Mouse (Mus musculus) bone marrow, adult 2 months (tissue): Measurements from ENCODE around the gene Cdcp2. TPM values are rescaled to one million over a fixed set of nuclear protein-coding genes. Genes with fewer than 3 reads are reported as not detected.

ENCODE experiments used
- H3K27ac ChIP-seq: fragments of 200-500 bp; 2 replicates; pipeline ENCODE4 v1.5.1; 2012; ENCODE audit warnings: low read depth, mild to moderate bottlenecking, control low read depth, inconsistent platforms, low read length; ENCODE audit not compliant: control insufficient read depth, poor library complexity, insufficient read depth
- H3K4me1 ChIP-seq: fragments of 200-500 bp; 2 replicates; pipeline ENCODE4 v1.6.1; 2011; ENCODE audit warnings: low read length; ENCODE audit not compliant: control insufficient read depth, insufficient read depth
- H3K4me3 ChIP-seq: fragments of 200-500 bp; replicated peaks from 2 replicates; pipeline ENCODE3; 2011; ENCODE audit warnings: mild to moderate bottlenecking, low read depth, low read length, control low read depth; ENCODE audit not compliant: control insufficient read depth
- CTCF ChIP-seq: fragments of 200-500 bp; IDR thresholded peaks from 2 replicates; pipeline ENCODE4 v1.5.1; 2011; ENCODE audit warnings: low read length, control low read depth; ENCODE audit not compliant: control insufficient read depth, insufficient read depth
- POLR2A ChIP-seq: fragments of 200-500 bp; IDR thresholded peaks from 2 replicates; pipeline ENCODE4 v1.6.1; 2011; ENCODE audit warnings: low read depth, mild to moderate bottlenecking, control low read depth, low read length, borderline replicate concordance; ENCODE audit not compliant: control insufficient read depth
- WGBS: fragments of 180-500 bp; shearing (Covaris S2); methylation state at CpG from one replicate; pipeline ENCODE4 v1.1.7; 2018; 5-methylcytosine and 5-hydroxymethylcytosine counted together
- polyA plus RNA-seq: library from polyadenylated mRNA; stranded (reverse); fragments of >200 nt; gene quantifications from 2 replicates; pipeline ENCODE4 v1.2.4, GENCODE M21; 2011; ENCODE audit warnings: low replicate concordance; ENCODE audit not compliant: missing spikeins, insufficient read depth, insufficient read length

The Cdcp2 gene
- polyA plus RNA-seq, 1 experiment = not detected

GRCm38 (mm10) chr4:107063214-107063613 lies 33.5 kb upstream of the Cdcp2 start:
- Histone ChIP-seq H3K4me1 (peaks cover 1% of the 10 kb centered on the region; the same call in 1 of the 2 replicates), H3K27ac (no peak overlapping the region), H3K4me3 (no peak overlapping the region)
- TF ChIP-seq POLR2A (no peak), CTCF (no peak)
- 80% methylated on average over 3 of the region's 3 CpGs for WGBS

- peaks cover 1% of the 10 kb centered on the region; the same call in 1 of the 2 replicates for H3K4me1 ChIP-seq
- 76% methylated on average over 5 of the region's 5 CpGs for WGBS
- H3K27ac ChIP-seq = no peak overlapping the region
- no peak overlapping the region for H3K4me3 ChIP-seq
- TF ChIP-seq POLR2A = no peak
- TF ChIP-seq CTCF = no peak
Measured at GRCm38 (mm10) chr4:107064394-107065098, 32.1 kb upstream of the Cdcp2 start.

- Histone ChIP-seq H3K4me1 (peaks cover 1% of the 10 kb centered on the region; the same call in 1 of the 2 replicates), H3K4me3 (peak within 1 kb of the TSS; percentile 99), H3K27ac (peak within 1 kb of the TSS; percentile 47; the same call in 1 of the 2 replicates)
- TF ChIP-seq CTCF (no peak), POLR2A (peak; percentile 60; the same call in 1 of the 2 replicates)
- under 1% methylated on average over 60 of the region's 60 CpGs for WGBS
Measured at GRCm38 (mm10) chr4:107066252-107067124, 30.2 kb upstream of the Cdcp2 start, which contains the start of the genes Mrpl37 and Cyb5rl. TSS of gene Mrpl37 (minus strand) at chr4:107066868. TSS of gene Cyb5rl (plus strand) at chr4:107066988.

GRCm38 (mm10) chr4:107067151-107067840 lies 29.4 kb upstream of the Cdcp2 start:
- peak overlapping the region; percentile 99 for H3K4me3 ChIP-seq
- WGBS = 4% methylated on average over 33 of the region's 33 CpGs
- peak overlapping the region; percentile 4; the same call in 1 of the 2 replicates for H3K27ac ChIP-seq
- TF ChIP-seq POLR2A (no peak), CTCF (no peak)
- H3K4me1 ChIP-seq = peaks cover 1% of the 10 kb centered on the region; the same call in 1 of the 2 replicates

GRCm38 (mm10) chr4:107072343-107072742 lies 24.3 kb upstream of the Cdcp2 start:
- H3K4me3 ChIP-seq = no peak overlapping the region
- WGBS = 81% methylated on average over 9 of the region's 9 CpGs
- H3K4me1 ChIP-seq = peaks cover under 1% of the 10 kb centered on the region; the same call in 1 of the 2 replicates
- no peak overlapping the region for H3K27ac ChIP-seq
- TF ChIP-seq CTCF = no peak
- TF ChIP-seq POLR2A = no peak

GRCm38 (mm10) chr4:107075456-107075855 lies 21.2 kb upstream of the Cdcp2 start:
- no peaks in the 10 kb centered on the region for H3K4me1 ChIP-seq
- H3K27ac ChIP-seq = no peak overlapping the region
- H3K4me3 ChIP-seq = no peak overlapping the region
- TF ChIP-seq POLR2A = no peak
- no peak for TF ChIP-seq CTCF
- WGBS = 91% methylated on average over 5 of the region's 5 CpGs

GRCm38 (mm10) chr4:107078894-107079293 lies 17.8 kb upstream of the Cdcp2 start:
- H3K4me1 ChIP-seq = peaks cover 2% of the 10 kb centered on the region; the same call in 1 of the 2 replicates
- 80% methylated on average over 4 of the region's 4 CpGs for WGBS
- TF ChIP-seq CTCF (no peak), POLR2A (no peak)
- H3K4me3 ChIP-seq = no peak overlapping the region
- H3K27ac ChIP-seq = no peak overlapping the region

- TF ChIP-seq POLR2A (no peak), CTCF (no peak)
- H3K4me1 ChIP-seq = peaks cover 2% of the 10 kb centered on the region; the same call in 1 of the 2 replicates
- H3K27ac ChIP-seq = no peak overlapping the region
- no peak overlapping the region for H3K4me3 ChIP-seq
Measured at GRCm38 (mm10) chr4:107079716-107080115, 17.0 kb upstream of the Cdcp2 start.
